Mouse (Mus musculus) ES-Bruce4 (cell line): ENCODE data around the gene Sephs2.

Source experiments
- CTCF ChIP-seq: IDR thresholded peaks from one replicate; pipeline ENCODE4 v1.8.1; 2011; ENCODE audit warnings: low read depth, low read length
- EP300 ChIP-seq: IDR thresholded peaks from 2 replicates; pipeline ENCODE4 v1.6.1; 2011; ENCODE audit warnings: low read depth, low read length; ENCODE audit not compliant: insufficient read depth
- POLR2A ChIP-seq: IDR thresholded peaks from one replicate; pipeline ENCODE4 v1.8.1; 2011; ENCODE audit warnings: low read length; ENCODE audit not compliant: insufficient read depth

GRCm38 (mm10) chr7:127287940-127288339, 14.1 kb upstream of the Sephs2 start:
- TF ChIP-seq EP300 (no peak), POLR2A (no peak), CTCF (no peak)
